Mouse (Mus musculus) WW6 (cell line): Measurements from ENCODE around the gene Lalba.
"Not testable (repeated sequence)": the region's sequence is repeated elsewhere in the genome, so short reads cannot be mapped to it uniquely, and the experiment has no call there.

Experiments used
- DNase-seq: peaks from one replicate; pipeline ENCODE4 v3.0.0-alpha.2; 2013; ENCODE audit warnings: low read depth, low spot score

Gene Lalba

DNA sequence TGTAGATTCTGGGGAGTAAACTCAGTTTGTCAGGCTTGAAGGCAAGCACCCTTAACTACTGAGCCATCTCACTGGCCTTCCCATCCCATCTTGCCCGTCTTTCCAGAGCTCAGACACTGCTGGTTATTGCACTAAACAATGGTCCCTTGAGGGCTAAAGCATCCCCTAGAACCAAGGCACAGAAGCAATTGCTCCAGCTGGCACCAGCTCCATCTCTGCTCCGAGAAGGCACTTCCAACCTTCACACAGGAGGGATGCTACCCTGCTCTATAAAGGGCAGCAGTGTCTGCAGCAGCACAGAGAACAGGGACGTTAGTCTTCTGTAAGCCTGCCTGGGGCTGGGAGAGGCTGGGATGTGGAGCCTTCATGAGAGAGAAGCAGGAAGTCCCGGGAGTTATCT lies 9.6 kb upstream of the Lalba start, which contains the start of gene Olfr279:
Gene Olfr279 (plus strand): TSS at position 301 of the 400 bp plus-strand sequence.
- no peak for DNase-seq

DNA sequence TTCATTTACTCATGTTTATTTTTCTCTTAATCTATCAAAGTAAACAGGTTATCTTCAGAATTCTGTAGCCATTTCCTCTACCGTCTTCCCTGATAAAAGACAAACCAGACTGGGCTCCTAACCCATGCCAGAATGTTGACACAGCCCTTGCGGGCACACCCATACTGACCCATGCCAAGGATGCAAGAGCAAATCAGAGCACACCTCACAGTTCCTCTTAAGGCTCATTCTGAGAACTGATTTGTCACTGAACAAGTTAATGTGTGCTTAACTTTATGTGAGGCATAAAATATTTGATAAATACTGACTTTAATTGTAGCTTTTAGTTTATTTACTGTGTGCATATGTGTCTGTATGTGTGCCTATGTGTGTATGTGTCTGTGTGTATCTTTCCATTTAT lies 8.8 kb upstream of the Lalba start:
- no peak for DNase-seq

DNA sequence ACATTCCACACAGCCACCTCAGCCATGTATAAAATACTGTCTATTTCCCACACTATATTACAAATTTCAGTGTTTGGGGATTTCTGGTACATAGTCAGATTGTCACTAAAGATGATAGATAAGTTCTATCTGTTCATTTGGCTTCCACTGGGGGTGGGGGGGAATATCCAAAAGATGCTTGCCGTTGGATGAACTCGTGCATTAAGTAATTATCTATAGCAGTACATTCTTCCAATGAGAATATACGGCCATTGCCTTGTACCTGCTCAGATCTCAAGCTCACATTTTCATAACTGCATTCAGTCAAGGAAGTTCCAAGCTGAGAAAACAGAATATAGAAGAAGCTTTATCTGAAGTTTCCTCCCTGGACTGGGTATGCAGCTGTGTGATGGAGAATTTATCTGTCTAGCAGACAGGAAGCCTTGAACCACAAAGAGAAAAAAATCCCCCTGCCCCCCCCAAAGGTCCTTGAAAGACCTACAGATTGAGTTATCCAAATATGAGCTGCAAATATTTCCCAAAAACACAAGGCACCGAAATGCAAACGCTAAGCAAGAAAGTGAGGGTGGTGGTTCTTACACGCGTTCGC lies 4.0 kb upstream of the Lalba start:
- DNase-seq: no peak

DNA sequence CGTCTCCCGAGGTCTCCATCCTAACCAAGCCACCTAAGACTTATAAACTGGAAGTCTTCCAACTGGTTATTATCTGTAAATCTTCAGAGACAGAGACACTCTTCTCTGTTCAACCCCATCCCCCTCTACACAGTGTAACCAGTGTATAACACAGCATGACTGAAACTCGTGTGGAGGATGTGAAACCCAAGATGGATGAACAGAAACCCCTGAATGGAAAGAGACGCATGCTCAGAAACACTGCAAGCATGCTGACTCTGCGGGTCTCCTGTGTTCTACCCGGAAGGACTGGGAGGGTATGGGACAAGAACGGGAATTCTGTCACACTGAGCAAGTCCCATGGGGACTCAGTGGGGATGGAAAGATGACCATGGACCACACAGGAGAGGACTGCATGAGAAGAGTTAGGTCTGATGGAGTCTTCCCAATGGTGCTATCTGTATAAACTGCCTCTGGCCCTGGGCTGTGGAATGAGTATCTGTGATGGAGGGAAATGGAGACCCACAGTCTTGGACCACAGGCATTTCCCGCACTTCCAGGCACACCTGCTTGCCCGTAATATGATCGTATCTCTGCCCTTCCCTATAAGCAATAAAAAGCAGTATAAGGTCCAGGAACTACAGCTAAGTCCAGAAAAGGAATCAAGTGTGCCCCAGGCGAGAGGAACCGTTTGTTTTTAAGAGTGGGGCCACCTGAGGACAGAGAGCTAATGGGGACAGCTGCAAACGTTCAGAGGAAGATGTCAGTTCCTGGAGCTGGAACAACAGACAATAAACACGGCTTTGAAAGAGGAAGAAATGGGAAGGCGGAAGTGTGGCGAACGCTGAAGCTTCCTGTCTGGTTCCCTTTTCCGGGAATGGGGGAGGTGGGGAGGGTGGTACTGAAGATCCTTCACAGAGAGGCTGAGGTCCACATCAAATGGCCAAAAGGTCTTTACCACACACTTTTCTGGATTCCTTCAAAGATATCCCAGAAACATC lies 1.7 kb upstream of the Lalba start:
- no peak for DNase-seq

DNA sequence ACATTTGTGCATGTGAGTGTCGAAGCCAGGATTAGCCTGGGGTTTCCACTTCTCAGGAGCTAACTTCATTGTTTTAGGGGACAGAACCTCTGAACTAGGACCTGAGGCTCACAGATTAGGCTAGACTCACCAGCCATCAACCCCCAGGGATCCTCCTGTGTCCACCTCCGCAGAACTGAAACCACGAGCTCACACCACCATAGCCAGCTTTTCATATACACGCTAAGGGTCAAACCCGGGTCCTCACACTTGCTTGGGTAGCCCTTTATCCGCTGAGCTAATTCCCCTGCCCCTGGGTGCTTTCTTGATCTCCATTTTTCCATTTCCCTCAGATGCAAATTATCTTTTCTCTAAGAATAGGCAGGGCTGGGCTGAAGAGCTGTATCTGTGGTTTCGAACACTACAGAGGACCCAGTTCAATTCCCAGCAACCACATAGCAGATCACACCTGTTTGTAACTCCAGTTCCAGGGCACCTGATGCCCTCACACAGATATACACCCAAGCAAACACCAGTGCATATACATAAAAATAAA lies 2.9 kb downstream of the Lalba start:
- DNase-seq: no peak

- DNase-seq: no peak
Observed at GRCm38 (mm10) chr15:98476281-98476680, 6.2 kb downstream of the Lalba start.

- no peak for DNase-seq
Observed at GRCm38 (mm10) chr15:98475382-98475781, 7.1 kb downstream of the Lalba start.

DNA sequence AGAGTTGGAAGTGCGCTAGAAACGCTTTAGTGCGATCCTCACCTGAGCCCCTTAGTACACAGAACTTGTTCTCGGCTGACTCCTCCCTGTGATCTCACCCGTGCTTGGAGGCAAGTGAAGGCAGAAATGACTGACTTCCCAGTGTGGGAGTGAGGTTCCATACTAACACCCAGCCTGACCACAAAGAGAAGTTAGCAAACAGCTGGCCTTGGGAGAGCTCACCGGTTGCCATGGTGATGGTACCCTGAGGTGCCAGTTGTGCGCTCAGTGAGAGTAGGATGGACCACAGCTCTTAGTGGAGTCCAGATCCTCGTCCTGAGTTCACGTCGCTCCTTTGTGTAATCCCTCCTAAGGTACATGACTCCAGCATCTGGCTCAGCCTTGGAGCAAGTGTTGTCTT lies 7.6 kb downstream of the Lalba start:
- DNase-seq: no peak

- DNase-seq: no peak
Observed at GRCm38 (mm10) chr15:98471539-98471938, 11.0 kb downstream of the Lalba start.

- DNase-seq: no peak
Observed at GRCm38 (mm10) chr15:98469596-98469995, 12.9 kb downstream of the Lalba start, which contains the start of gene OR5BS1P. Gene OR5BS1P (plus strand): TSS chr15:98469896.

- no peak for DNase-seq
Observed at GRCm38 (mm10) chr15:98452288-98452687, 30.2 kb downstream of the Lalba start, which contains the start of gene Olfr281. Gene Olfr281 (plus strand): TSS chr15:98452588.

- DNase-seq: no peak
Observed at GRCm38 (mm10) chr15:98448521-98448920, 34.0 kb downstream of the Lalba start.

DNA sequence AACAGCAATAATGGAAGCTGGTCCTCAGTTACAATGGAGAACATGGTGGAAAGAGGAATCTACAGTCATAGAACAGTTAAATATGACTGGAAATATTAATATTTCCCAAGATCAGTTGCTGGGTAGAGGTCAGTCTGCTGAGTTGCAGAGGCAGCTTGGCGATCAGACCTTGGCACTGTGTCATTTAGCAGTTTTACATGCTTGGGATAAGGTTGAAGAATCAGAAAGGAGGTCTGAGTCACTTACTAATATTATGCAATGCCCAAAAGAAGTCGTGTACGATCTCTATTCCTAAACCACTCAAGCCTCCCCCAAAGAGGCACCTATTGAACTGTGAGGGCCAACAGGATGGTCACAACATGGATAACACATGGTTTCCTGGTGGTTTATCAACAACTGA lies 38.0 kb downstream of the Lalba start:
- DNase-seq: no peak

DNA sequence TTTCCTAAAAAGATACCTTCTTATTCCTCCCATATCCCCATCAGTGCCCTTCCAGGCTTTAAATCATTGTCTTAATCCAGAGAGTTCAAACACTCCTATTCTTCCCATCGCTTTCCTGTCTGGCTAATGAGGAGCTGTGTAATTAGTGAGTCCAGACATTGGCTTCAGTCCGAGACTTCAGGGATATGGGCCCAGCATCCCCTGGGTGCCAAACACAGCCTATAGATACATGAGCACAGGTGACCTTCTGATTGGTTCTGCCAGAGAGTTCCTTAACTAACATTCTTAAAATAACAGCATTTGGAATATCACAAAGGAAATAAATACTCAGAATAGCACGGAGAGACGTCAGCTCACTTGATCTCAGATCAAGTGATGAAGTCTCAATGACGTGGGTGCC lies 51.6 kb downstream of the Lalba start, which contains the start of gene Olfr282:
Gene Olfr282 (plus strand): TSS at position 301 of the 400 bp plus-strand sequence.
- DNase-seq: not testable (repeated sequence)
